Mouse (Mus musculus) brain, embryonic 14.5 days (tissue): ENCODE results near the gene Dcst1. TPM values are rescaled to one million over a fixed set of nuclear protein-coding genes. Genes with fewer than 3 reads are reported as not detected.

Experiments used
- DNase-seq: peaks from one replicate; pipeline ENCODE4 v3.0.0-alpha.2; 2011; ENCODE audit warnings: low read depth
- CTCF ChIP-seq: fragments of 200-500 bp; IDR thresholded peaks from 2 replicates; pipeline ENCODE4 v1.5.1; 2012; ENCODE audit warnings: inconsistent platforms, mild to moderate bottlenecking, moderate library complexity, borderline replicate concordance; ENCODE audit not compliant: insufficient read depth, insufficient read length; ENCODE audit errors: extremely low read depth
- POLR2A ChIP-seq: fragments of 200-500 bp; IDR thresholded peaks from 2 replicates; pipeline ENCODE4 v1.6.1; 2012; ENCODE audit warnings: mild to moderate bottlenecking, inconsistent platforms, borderline replicate concordance; ENCODE audit not compliant: poor library complexity, insufficient read depth, insufficient read length, severe bottlenecking; ENCODE audit errors: extremely low read depth
- polyA plus RNA-seq: library from polyadenylated mRNA; depleted of rRNA; stranded (reverse); fragments of >200 nt; gene quantifications from 2 replicates; pipeline ENCODE4 v1.2.3, GENCODE M21; 2012

Gene Dcst1
- polyA plus RNA-seq, 1 experiment: 0.04 TPM

DNA sequence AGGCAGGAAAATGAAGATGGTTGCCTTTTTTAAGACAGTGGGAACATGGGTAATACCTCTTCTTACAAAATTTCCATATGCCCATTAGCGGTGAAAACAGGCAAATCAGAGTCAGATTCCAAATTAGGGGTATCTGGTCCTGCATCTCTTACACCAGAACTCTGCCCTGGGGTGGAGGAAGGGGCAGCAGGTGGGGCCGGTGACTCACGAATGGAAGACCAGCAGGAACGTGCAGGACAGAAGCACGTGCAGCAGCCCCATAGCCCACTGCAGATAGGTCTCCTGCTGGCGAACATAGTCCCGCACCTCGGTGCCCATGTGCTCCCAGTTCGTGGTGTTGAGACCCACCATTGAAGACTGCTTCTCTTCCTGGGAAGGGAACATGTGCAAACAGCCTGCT, 9.0 kb downstream of the Dcst1 start:
- no peak for DNase-seq
- TF ChIP-seq CTCF (no peak), POLR2A (no peak)

DNA sequence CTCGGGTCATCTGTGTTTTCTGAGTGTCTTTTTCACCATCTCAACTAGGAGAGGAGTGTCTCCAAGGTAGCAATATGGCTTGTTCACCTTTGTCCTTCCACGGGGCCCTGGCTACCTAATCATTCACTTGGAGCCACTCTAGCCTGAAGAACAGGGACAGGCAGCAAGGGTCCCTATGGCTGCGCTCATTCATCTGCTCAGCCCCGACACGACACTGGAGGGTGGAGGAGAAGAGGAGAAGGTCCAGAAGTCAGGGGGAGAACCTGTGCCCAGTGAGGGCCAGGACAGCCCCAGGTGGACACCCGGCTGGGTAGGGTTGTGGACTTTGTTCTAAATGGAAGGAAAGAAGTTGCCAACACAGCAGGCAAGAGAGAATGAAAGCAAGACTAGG, 9.5 kb downstream of the Dcst1 start:
- DNase-seq: no peak
- TF ChIP-seq POLR2A (no peak), CTCF (no peak)

DNA sequence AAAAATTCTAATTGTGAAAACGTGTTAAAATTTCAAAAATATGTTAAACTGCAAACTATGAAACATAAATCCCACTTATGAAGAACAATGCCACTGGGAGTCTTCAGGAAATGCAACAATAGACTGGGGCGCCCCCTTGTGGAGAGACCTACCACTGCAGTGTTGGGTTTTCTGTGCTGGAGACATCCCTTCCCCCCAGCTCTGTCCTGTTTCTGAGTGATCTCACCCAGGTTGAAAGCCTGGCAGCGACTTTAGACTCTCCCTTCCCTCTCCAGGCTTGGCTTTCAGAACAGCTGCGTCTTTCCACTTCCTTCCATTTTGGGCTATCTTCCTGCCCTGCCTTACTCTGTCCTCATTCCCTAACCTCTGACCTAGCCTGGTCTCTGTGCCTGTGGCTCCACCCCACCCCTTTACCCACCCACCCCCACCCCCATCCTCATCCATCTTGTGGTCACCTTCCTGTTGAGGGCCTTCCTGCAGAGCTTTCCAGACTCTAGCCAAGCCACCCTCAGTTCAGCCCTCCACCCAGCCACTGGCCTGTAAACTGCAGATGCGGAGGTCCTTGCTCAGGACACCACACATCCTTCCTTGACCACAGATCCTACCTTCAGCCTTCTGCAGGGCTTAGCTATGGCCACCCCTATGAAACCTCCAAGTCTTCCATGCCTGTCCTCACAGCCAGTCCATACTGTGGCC, 10.1 kb downstream of the Dcst1 start:
- peak; percentile 79 for DNase-seq

DNA sequence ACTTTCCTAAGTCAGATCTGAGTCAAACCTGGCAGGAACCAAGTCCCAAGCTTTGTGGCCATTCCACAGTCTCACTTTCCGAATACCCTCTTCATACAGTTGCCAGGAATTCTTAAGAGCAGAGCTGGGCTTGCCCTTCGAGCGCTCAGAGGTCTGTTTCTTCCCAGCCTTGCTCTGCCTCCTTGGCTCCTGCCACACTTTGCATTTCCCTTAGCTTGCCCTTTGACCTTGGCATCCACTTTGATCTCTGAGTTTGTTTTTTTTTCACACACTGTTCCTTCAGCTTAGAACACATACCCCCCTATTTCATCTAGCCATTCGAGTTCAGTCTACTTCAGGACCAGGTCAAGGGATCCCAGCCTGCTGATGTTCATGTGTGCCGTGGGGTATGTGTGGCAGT, 13.8 kb downstream of the Dcst1 start:
- no peak for DNase-seq
- TF ChIP-seq POLR2A (no peak), CTCF (no peak)

More for the DNA sequence above, 10.1 kb downstream of the Dcst1 start:
- TF ChIP-seq CTCF: peak; percentile 87
- TF ChIP-seq POLR2A: no peak

DNA sequence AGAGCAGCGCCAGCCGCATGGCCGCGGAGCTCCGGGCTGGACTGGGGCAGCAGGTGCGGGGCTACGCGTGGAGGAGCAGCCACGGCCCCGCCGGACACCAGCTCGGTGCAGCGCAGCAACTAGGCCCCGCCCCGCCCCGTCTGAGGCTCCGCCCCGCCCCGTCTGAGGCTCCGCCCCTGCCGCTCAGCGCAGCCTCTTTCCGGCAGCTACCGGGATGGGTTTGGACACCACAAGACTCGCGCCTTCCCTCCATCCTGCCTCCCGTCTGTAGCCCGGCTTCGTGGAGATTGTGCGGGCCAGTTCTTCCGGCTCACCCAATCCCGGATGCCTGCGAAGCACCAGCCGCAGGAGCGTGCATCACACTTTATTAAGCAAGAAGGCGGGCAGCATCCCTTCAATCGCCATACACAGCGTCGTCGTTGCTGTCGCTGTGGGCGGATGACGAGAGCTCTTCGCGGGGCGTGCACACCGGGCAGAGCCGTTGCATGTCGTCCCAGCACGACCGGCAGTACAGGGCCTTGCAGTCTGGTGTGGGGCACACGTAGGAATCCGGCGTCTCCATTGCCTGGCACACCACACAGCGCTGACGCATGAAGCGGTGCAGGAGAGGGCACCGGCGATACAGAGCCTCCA, 15.1 kb downstream of the Dcst1 start, which contains the start of gene Adam15:
Gene Adam15 (minus strand): TSS at position 128 of the 633 bp plus-strand sequence.
- TF ChIP-seq POLR2A (peak; percentile 26), CTCF (no peak)
- peak; percentile 92 for DNase-seq

DNA sequence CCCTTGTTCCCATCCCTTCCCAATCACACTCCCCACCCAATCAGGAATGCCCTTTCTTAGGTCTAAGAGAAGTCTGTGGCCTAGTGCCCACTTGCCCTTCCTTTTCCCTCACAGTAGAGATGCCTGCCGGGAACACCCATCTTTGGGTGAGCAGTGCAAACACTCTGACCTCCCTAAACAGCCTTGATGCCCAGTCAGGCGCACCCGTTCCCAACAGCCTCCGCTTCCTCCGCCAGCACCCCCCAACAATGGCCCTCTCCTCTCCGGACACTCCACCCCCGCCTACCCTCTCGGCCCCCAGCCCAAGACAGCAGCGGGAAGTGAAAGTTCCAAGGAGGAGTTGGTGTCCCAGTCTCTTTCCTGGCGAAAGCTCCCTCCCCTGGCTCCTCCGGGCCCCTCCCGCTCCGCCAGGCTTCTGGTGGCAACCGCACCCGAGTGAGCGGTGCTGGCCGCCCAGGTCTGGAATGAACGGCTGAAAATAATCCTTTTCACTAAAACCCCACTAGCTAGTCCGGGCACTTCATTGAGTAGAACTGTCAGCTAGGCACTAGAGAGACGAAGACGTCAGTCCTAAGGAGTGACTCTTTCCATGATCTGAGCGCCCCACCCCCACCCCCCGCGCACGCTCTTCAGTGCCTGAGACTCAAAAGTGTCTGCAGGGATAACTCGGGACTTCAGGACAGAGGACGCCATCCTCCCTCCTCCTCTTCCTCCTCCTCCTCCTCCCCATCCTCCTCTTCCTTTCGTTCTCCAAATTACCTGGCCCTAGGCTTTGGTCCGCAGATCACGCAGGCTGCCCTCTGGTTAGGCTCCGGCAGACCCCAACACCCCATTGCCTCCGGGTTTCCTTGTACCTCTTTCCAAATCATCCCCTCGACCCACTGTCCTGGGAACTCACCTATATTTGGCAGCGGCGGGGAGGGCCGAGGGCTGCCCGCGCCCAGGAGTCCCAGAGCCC, 15.9 kb downstream of the Dcst1 start:
- DNase-seq: peak; percentile 55
- TF ChIP-seq POLR2A: no peak

DNA sequence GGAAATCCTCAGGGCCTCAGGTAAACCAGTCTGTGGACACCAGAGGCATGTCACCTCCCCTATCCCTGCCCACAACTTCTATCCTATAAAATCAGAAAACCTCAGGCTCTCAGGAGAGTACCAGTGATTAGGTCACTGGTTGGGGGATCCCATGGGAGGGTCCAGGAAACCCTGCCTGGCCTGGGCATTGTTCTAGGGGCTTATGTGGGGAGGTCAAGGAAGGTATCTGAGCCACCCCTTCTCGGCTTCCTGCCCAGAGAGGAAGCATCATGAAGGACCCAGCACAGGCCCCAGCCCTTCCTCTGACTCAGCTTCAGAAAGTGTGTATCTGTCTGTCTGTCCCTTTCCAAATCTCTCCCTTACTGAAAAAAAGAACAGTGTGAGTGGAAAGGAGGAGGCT, 17.1 kb downstream of the Dcst1 start:
- no peak for DNase-seq
- TF ChIP-seq POLR2A (no peak), CTCF (no peak)

DNA sequence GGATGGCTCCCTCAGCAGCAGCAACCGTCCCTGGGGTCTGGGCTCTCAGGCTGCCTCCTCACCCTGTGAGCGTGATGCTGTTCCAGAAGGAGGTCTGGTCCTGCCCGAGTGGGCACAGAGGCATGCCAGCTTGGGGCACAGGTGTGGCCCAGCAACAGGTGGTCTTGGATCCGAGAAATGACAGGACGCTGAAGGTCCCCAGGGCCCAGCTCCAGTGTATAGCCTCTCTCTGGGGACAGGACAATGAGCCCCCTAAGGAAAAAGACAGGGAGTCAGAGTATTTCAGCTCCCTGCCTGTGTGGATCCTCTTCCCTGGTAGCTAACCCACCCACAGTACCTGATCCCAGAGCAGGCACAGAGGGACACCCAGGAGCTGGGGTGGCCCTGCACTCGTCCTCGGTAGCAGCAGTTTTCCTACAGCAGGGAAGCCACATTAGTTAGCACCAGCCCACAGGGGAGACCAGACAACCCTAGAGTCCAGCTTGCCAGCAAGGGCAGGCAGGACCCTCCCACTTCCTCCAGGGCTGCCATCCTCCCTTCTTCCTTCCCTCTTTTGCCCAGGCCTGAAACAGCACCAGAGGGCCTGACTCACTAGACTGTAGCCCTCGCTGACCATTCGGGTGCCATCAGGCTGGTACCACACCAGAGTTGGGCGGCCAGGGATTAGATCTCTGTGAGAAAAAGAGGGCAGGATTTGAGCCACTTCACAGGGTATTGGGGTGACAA, 18.1 kb downstream of the Dcst1 start:
- no peak for DNase-seq
- TF ChIP-seq POLR2A (no peak), CTCF (no peak)

DNA sequence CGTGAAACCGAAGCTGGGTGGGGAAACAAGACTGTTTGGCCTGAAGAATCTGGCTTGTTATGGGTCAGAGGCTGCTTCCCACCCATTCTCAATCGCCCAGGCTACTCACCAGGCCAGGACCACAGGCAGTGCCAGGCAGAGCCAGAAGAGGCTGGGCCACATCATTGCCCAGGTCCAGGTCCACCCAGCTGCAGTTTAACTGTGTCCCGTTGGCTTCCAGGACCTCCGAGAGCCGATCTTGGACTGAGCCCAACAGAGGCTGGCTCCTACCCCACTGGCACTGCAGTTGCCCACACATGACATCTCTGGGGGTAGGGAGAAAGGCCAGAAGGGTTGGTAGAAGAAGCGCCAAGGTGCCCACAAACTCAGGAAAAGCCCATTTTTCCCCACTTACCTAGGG, 21.8 kb downstream of the Dcst1 start:
- no peak for DNase-seq
- TF ChIP-seq CTCF (no peak), POLR2A (no peak)

DNA sequence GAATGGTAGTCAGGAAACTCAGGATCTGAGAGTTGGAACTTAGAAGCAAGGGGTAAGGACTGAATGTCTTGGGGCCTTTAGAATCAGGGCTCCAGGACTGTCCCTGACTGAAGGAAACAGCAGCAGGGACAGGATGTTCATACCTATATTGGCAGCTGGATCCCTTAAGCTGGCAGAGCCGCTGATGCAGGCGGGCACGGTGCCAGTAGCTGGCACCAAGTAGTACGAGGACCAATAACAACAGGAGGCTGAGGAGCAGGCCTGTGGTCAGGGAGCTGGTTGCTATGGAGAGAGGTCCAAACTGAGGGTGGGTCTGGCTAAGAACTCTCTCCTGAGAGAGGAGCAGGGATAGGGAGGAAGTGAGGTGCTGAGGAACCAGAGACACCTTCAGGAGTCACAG, 23.3 kb downstream of the Dcst1 start:
- no peak for TF ChIP-seq CTCF
- TF ChIP-seq POLR2A: no peak
- DNase-seq: no peak

DNA sequence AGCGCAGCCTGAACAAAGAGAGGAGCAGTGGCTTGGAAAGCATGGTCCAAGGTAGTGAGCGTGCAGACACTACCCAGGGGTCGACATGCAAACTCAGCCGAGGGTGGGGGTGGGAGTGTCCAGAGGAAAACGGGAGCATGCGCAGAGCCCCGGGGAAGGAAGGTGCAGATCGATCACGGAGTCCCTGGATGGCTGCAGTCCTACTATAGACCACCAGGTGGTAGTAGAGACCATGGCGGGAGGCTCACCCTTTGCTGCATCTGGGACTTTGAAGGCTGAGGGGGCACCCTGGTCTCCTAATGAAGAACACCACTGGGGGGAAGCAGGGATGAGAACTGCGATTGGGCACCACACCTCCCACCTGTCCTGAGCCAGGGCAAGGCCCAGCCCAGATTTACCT, 24.6 kb downstream of the Dcst1 start:
- peak; percentile 88 for DNase-seq
- TF ChIP-seq POLR2A (no peak), CTCF (peak; percentile 96)
